Mouse (Mus musculus) embryonic fibroblast, embryonic 13.5 days (primary cell): Measurements from ENCODE around the gene Mrps18c.

Experiments used
- CTCF ChIP-seq: IDR thresholded peaks from 2 replicates; pipeline ENCODE4 v1.5.1; 2011; ENCODE audit warnings: mild to moderate bottlenecking, control low read depth, low read length, moderate library complexity, borderline replicate concordance; ENCODE audit not compliant: insufficient read depth
- POLR2A ChIP-seq: IDR thresholded peaks from 2 replicates; pipeline ENCODE4 v1.6.1; 2011; ENCODE audit warnings: low read depth, mild to moderate bottlenecking, control low read depth, low read length, moderate library complexity

DNA sequence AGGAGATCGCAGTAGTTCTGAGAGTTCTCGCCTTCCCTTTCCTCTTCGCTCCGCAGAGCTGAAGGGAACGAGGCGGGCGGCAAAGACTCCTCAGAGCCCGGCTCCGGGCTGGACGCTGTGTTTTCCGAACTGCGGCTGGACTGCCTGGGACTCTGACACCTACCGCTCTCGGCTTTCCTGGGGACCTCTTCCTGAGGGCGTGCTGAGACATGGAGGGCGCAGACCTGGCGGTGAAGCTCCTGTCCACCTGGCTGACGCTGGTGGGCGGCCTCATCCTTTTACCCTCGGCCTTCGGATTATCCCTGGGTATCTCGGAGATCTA is 48.1 kb downstream of the Mrps18c start:
- TF ChIP-seq POLR2A, result no peak
- TF ChIP-seq CTCF, result no peak
